Mouse (Mus musculus) olfactory bulb, adult 2 months (tissue): ENCODE measurements around the gene Tagln2. TPM values are rescaled to one million over a fixed set of nuclear protein-coding genes. Genes with fewer than 3 reads are reported as not detected.

ENCODE experiments used
- H3K27ac ChIP-seq: fragments of 200-500 bp; 2 replicates; pipeline ENCODE4 v1.5.1; 2012; ENCODE audit warnings: low read depth, low read length; ENCODE audit not compliant: insufficient read depth
- H3K4me1 ChIP-seq: fragments of 200-500 bp; 2 replicates; pipeline ENCODE4 v1.6.1; 2012; ENCODE audit warnings: low read length; ENCODE audit not compliant: control insufficient read depth, insufficient read depth
- H3K4me3 ChIP-seq: fragments of 200-500 bp; 2 replicates; pipeline ENCODE4 v1.5.1; 2012; ENCODE audit warnings: mild to moderate bottlenecking, low read depth, low read length, moderate library complexity; ENCODE audit not compliant: insufficient read depth
- CTCF ChIP-seq: fragments of 200-500 bp; IDR thresholded peaks from 2 replicates; pipeline ENCODE4 v1.5.1; 2012; ENCODE audit warnings: low read depth, mild to moderate bottlenecking, low read length, moderate library complexity; ENCODE audit not compliant: insufficient read depth
- POLR2A ChIP-seq: fragments of 200-500 bp; IDR thresholded peaks from 2 replicates; pipeline ENCODE4 v1.6.1; 2012; ENCODE audit warnings: mild to moderate bottlenecking, low read depth, low read length, moderate library complexity; ENCODE audit not compliant: insufficient read depth
- WGBS: fragments of 180-500 bp; shearing (Covaris S2); methylation state at CpG from one replicate; pipeline ENCODE4 v1.1.7; 2018; 5-methylcytosine and 5-hydroxymethylcytosine counted together
- polyA plus RNA-seq: library from polyadenylated mRNA; stranded (reverse); fragments of >200 nt; gene quantifications from 2 replicates; pipeline ENCODE4 v1.2.4, GENCODE M21; 2012; ENCODE audit warnings: low replicate concordance; ENCODE audit not compliant: missing spikeins, insufficient read depth, insufficient read length

Gene Tagln2
- polyA plus RNA-seq, 1 experiment, result not detected

DNA sequence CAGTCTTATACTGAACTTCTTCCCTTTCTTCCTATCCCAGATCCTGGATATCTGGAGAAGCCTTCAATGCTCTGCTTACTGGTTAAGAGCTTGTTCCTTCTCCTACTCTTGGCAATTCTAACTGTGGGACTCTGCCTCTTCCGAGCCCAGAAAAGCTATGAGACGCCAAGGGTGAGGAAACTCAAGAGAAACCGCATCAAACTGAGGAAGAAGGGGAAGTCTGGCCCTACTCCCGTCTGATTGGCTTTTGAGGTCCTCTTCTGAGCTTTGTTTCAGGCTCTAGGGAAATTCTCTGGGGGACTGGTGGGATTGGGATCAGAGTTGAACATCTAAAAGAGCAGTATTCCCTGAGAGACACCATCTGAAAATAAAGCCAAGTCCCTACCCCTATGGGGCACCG, 21.8 kb upstream of the Tagln2 start:
- TF ChIP-seq CTCF (no peak), POLR2A (no peak)
- H3K4me3 ChIP-seq, result no peak overlapping the region
- H3K27ac ChIP-seq, result no peak overlapping the region
- WGBS, result 84% methylated on average over 5 of the region's 5 CpGs
- H3K4me1 ChIP-seq, result peaks cover 8% of the 10 kb centered on the region

DNA sequence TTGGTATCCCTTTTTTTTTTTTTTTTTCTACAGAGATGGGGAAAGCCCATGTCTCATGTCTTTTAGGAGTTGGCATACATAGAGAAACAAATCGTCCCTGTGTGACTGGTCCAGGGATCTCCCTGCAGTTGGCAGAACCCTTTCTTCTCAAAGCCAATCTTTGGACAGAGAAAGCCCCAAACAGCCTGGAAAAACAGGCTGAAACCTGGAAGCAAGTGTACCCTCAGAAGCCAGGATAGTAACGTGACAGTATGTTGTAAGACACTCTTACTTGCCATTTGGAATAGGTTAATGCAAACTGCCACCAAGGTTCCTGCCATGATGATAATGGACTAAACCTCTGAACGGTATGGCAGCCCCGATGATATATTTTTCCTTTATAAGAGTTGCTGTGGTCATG, 19.5 kb upstream of the Tagln2 start:
- no peak for TF ChIP-seq CTCF
- TF ChIP-seq POLR2A, result no peak
- WGBS, result 91% methylated on average over 4 of the region's 4 CpGs
- peaks cover 29% of the 10 kb centered on the region for H3K4me1 ChIP-seq

DNA sequence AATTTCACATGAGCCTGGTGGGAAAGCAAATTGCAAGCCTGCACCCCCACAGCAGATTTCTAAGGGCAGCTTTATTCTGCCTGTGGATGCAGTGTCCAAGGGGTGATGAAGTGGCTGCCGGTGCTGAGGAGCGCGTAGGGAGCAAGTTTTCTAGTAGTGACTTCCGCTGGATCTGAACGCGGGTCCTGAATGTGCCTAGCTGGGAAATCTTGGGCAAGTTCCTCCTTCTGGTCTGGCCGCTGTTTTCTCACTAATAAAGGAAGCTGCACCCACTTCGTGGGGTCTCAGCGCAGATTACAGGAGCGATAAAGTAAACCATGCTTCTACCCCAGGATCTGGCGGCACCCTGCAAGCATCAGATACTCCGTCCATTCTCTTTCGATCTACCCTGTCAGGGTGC, 18.7 kb upstream of the Tagln2 start:
- TF ChIP-seq CTCF, result no peak
- TF ChIP-seq POLR2A, result no peak
- WGBS, result 29% methylated on average over 13 of the region's 13 CpGs
- Histone ChIP-seq H3K27ac (no peak overlapping the region), H3K4me3 (no peak overlapping the region), H3K4me1 (peaks cover 35% of the 10 kb centered on the region)

More for the DNA sequence above, 19.5 kb upstream of the Tagln2 start:
- Histone ChIP-seq H3K4me3 (no peak overlapping the region), H3K27ac (no peak overlapping the region)

DNA sequence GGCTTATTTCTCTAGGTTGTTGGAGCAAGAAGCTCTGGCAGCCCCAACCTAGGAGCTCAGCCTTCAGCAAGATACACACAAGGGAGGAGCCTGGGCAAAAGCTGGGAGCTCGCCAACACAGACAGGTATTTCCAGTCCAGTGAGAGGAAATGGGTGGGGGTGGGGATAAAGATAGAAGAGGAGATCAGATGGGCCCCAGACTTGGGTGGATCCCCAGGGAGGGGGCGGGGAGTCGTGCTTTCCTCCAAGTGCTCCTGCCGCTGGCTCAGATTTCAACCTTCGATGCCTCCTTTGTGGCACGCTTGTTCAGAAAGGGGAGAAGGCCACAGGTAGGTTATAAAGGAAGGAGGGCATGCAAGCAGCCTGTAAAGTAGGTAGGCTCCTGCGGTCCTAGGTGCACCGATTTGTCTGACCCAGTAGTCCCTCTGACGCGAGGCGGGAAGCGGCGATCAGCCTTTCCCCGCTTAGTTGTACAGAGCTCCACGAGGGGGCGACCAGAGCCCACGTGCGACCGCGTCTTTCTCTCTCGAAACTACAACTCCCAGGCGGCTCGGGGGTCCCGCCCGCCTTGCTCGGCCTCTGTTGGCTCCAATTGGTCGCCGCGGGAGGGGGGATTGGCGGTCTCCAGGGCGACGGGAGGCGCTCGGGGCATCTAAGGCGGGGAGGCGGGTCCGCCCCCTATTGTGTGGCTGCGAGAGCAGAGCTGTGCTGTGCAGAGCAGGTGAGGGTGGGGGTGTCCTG, 18.1 kb upstream of the Tagln2 start, which contains the start of gene Igsf9:
Gene Igsf9 (plus strand): TSS at position 249 of the 741 bp plus-strand sequence.
- Histone ChIP-seq H3K27ac (no peak within 1 kb of the TSS), H3K4me3 (peak within 1 kb of the TSS; percentile 65), H3K4me1 (peaks cover 39% of the 10 kb centered on the region)
- TF ChIP-seq CTCF, result no peak
- peak; percentile 16; the same call in 1 of the 2 replicates for TF ChIP-seq POLR2A
- WGBS, result under 1% methylated on average over 38 of the region's 38 CpGs

DNA sequence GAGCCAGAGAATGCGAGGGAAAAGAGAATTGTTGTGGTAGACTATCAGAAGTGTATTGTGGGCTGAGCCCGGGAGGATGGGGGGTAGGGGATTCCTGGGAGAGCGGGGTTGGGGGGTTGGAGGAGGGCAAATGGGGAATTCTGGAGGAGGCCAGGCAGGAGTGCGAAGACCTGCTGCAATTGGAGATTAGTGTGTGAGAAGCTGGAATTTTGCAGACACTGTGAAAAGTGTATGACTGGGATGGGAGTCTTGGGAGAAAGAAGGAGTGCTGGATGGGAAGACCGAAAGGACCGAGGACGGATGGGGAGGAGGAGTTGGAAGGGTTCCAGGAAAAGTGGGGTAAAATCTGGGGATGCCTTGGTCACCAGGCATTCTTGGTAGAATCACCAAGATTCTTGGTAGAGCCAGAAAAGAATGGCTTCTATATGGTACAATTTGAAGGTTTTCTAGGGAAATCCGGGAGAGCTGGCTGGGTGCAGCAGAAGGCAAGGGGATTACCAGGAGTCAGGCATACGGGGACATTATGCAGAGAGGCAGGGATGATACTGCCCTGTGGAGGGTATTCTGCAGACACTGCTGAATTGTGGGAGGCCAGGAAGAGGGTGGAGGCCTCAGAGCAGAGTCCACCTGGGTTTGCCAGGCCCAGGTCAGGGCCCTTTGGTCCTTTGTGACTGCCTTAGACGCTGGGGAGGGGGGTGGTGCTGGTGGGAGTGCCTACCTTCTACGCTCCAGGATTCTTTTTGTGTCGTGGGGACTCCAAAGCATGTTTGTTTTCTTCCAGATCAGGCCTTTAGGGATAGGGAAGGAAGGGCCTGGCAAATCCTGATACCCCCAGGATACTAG, 17.1 kb upstream of the Tagln2 start:
- H3K4me3 ChIP-seq, result peak overlapping the region; percentile 65
- no peak overlapping the region for H3K27ac ChIP-seq
- peaks cover 42% of the 10 kb centered on the region for H3K4me1 ChIP-seq

DNA sequence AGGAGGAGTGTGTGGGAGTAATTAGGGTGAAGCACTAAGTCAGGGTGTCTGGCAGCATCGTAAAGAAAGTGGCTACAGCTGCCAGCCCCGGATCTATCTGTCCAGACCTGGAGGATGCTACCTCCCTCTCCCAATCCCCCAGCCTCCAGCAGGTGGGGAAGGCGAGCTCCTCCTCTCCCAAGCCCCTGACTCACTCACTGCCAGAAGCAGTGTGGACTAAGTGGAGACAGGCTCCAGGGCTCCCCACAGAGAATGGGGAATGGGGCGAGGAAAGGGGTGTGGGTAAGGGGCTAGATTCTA, 16.5 kb upstream of the Tagln2 start:
- TF ChIP-seq CTCF, result no peak
- TF ChIP-seq POLR2A, result no peak
- Histone ChIP-seq H3K4me3 (peak overlapping the region; percentile 19), H3K27ac (no peak overlapping the region), H3K4me1 (peaks cover 42% of the 10 kb centered on the region)
- 39% methylated on average over 4 of the region's 4 CpGs for WGBS

More for the DNA sequence above, 17.1 kb upstream of the Tagln2 start:
- 16% methylated on average over 12 of the region's 12 CpGs for WGBS
- TF ChIP-seq POLR2A (no peak), CTCF (no peak)

DNA sequence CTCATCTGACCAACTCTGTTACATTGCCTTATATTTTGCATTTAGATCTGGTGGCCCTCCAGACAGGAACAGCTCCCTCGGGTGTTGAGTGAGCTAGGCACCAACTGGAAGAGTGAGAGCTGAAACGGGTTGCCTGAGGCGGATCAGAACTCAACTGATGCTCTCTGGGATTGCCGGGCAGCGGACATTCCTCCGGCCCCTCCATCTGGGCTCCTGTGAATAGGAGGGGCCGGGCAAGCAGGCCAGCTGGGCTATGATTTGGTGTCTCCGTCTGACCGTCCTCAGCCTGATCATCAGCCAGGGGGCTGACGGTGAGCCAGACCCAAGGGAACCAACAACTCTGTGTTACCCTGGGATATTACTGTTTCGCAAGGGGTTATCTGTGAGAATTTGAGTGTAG, 15.6 kb upstream of the Tagln2 start:
- 72% methylated on average over 11 of the region's 11 CpGs for WGBS
- Histone ChIP-seq H3K4me3 (no peak overlapping the region), H3K27ac (no peak overlapping the region), H3K4me1 (peaks cover 42% of the 10 kb centered on the region)
- TF ChIP-seq POLR2A (no peak), CTCF (no peak)

DNA sequence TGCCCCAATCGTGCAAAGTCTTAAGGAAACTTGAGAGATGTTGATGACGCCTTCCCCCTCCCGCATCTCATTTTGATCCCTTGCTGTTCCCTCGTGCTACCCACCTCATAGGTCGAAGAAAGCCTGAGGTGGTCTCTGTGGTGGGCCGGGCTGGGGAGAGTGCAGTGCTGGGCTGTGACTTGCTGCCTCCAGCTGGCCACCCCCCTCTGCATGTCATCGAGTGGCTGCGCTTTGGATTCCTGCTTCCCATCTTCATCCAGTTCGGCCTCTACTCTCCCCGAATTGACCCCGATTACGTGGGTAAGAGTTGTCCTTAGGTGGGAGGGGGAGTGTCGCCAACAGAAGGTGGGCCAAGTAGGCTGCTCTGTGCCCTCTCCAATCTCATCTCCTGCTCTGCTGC, 15.2 kb upstream of the Tagln2 start:
- H3K4me3 ChIP-seq, result no peak overlapping the region
- no peak for TF ChIP-seq POLR2A
- TF ChIP-seq CTCF, result no peak
- peaks cover 42% of the 10 kb centered on the region for H3K4me1 ChIP-seq
- no peak overlapping the region for H3K27ac ChIP-seq
- WGBS, result 81% methylated on average over 13 of the region's 13 CpGs

DNA sequence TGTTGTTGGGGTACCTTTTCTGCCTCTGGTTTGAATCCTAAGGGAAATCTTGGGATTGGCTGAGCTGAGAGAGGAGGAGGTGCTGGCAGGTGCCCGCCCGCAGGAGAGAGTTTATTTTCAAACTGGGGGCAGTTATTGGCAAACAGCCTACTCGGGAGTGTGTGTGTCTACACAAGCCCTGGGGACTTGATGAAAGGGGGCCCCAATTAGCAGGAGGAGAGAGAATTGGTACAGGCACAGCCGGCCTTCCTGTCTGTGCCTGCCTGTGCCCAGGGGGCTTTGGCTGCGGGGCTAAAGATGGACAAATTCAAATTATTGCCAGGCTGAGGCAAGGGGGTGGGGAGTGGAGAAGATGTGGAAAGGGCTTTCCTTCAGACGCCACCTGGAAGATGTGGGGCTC, 14.0 kb upstream of the Tagln2 start:
- Histone ChIP-seq H3K27ac (no peak overlapping the region), H3K4me3 (no peak overlapping the region), H3K4me1 (peaks cover 49% of the 10 kb centered on the region)
- no peak for TF ChIP-seq CTCF
- no peak for TF ChIP-seq POLR2A
- 42% methylated on average over 6 of the region's 6 CpGs for WGBS
